Mouse (Mus musculus) midbrain, embryonic 11.5 days (tissue): Measurements from ENCODE around the gene Pik3cg. TPM values are rescaled to one million over a fixed set of nuclear protein-coding genes. Genes with fewer than 3 reads are reported as not detected.
A peak's percentile ranks its signal among the peaks of the same experiment; 100 is the strongest.

Experiments used
- ATAC-seq: fragments of 200-750 bp; cut with Nextera tagmentation; 2 replicates; pipeline ENCODE4 v1.8.0; 2017; ENCODE audit warnings: moderate TSS enrichment, moderate library complexity; ENCODE audit not compliant: low FRiP score
- DNase-seq: peaks from one replicate; pipeline ENCODE4 v3.0.0; 2015; ENCODE audit warnings: low spot score; ENCODE audit errors: missing footprints
- H3K27ac ChIP-seq: fragments of 300-500 bp; sonication (generic); 2 replicates; pipeline ENCODE4 v1.5.1; 2014; ENCODE audit warnings: low read depth, low read length
- H3K27me3 ChIP-seq: fragments of 300-500 bp; sonication (generic); 2 replicates; pipeline ENCODE4 v1.6.1; 2014; ENCODE audit warnings: mild to moderate bottlenecking, low read length, moderate library complexity, mixed read lengths; ENCODE audit not compliant: control insufficient read depth, insufficient read depth
- H3K36me3 ChIP-seq: fragments of 300-500 bp; sonication (generic); 2 replicates; pipeline ENCODE4 v1.6.1; 2014; ENCODE audit warnings: mild to moderate bottlenecking, low read length, moderate library complexity, mixed read lengths; ENCODE audit not compliant: control insufficient read depth, insufficient read depth
- H3K4me1 ChIP-seq: fragments of 300-500 bp; sonication (generic); 2 replicates; pipeline ENCODE4 v1.6.1; 2014; ENCODE audit warnings: low read length; ENCODE audit not compliant: control insufficient read depth, insufficient read depth
- H3K4me2 ChIP-seq: fragments of 300-500 bp; sonication (generic); 2 replicates; pipeline ENCODE4 v1.6.1; 2014; ENCODE audit warnings: mild to moderate bottlenecking, moderate library complexity
- H3K4me3 ChIP-seq: fragments of 300-500 bp; sonication (generic); 2 replicates; pipeline ENCODE4 v1.5.1; 2014; ENCODE audit warnings: low read depth, low read length
- H3K9ac ChIP-seq: fragments of 300-500 bp; sonication (generic); 2 replicates; pipeline ENCODE4 v1.6.1; 2014; ENCODE audit warnings: low read length
- H3K9me3 ChIP-seq: fragments of 300-500 bp; sonication (generic); 2 replicates; pipeline ENCODE4 v1.6.1; 2016; ENCODE audit warnings: low read length; ENCODE audit not compliant: control insufficient read depth
- WGBS: fragments of 180-500 bp; shearing (Covaris S2); extraction: QIAGEN DNeasy Blood & Tissue Kit; methylation state at CpG from one replicate; pipeline ENCODE4 v1.1.7; 2014; 5-methylcytosine and 5-hydroxymethylcytosine counted together
- polyA plus RNA-seq: library from polyadenylated mRNA; unstranded; fragments of >200 nt; fragmentation: Nextera tagmentation; extraction: Ambion mirVana; gene quantifications from 2 replicates; pipeline ENCODE4 v1.2.1, GENCODE M21; 2014

Pik3cg gene
- polyA plus RNA-seq, 1 experiment from 2014 or later, result 1.3 TPM

- H3K9ac ChIP-seq, result no peak overlapping the region
- no peaks in the 10 kb centered on the region for H3K4me1 ChIP-seq
- no peak overlapping the region for H3K4me3 ChIP-seq
- H3K27me3 ChIP-seq, result no peaks in the 10 kb centered on the region
- WGBS, result 75% methylated on average over 4 of the region's 4 CpGs
- no peak overlapping the region for H3K4me2 ChIP-seq
- no peaks in the 10 kb centered on the region for H3K9me3 ChIP-seq
- no peak overlapping the region for H3K27ac ChIP-seq
- no peaks in the 10 kb centered on the region for H3K36me3 ChIP-seq
- no peak for ATAC-seq
- peak; percentile 31 for DNase-seq
Observed at GRCm38 (mm10) chr12:32143151-32143550, 65.3 kb downstream of the Pik3cg start.

- Histone ChIP-seq H3K4me3 (no peak overlapping the region), H3K4me2 (no peak overlapping the region), H3K36me3 (no peaks in the 10 kb centered on the region), H3K27me3 (no peaks in the 10 kb centered on the region), H3K9me3 (no peaks in the 10 kb centered on the region), H3K4me1 (no peaks in the 10 kb centered on the region), H3K9ac (no peak overlapping the region), H3K27ac (no peak overlapping the region)
- ATAC-seq, result no peak
- no peak for DNase-seq
Observed at GRCm38 (mm10) chr12:32141766-32142165, 66.7 kb downstream of the Pik3cg start.

GRCm38 (mm10) chr12:32138831-32139230, 69.6 kb downstream of the Pik3cg start:
- ATAC-seq, result no peak
- DNase-seq, result no peak
- no peak overlapping the region for H3K27ac ChIP-seq
- H3K4me2 ChIP-seq, result no peak overlapping the region
- H3K36me3 ChIP-seq, result no peaks in the 10 kb centered on the region
- H3K4me1 ChIP-seq, result no peaks in the 10 kb centered on the region
- no peak overlapping the region for H3K9ac ChIP-seq
- WGBS, result 84% methylated on average over 5 of the region's 5 CpGs
- H3K4me3 ChIP-seq, result no peak overlapping the region
- no peaks in the 10 kb centered on the region for H3K27me3 ChIP-seq
- no peaks in the 10 kb centered on the region for H3K9me3 ChIP-seq

- 70% methylated on average over 9 of the region's 9 CpGs for WGBS
- no peak overlapping the region for H3K9ac ChIP-seq
- ATAC-seq (no peak), DNase-seq (no peak)
- H3K27ac ChIP-seq, result no peak overlapping the region
- no peaks in the 10 kb centered on the region for H3K36me3 ChIP-seq
- H3K4me2 ChIP-seq, result no peak overlapping the region
- no peak overlapping the region for H3K4me3 ChIP-seq
- no peaks in the 10 kb centered on the region for H3K9me3 ChIP-seq
- H3K4me1 ChIP-seq, result no peaks in the 10 kb centered on the region; the same call in none of the 2 replicates
- no peaks in the 10 kb centered on the region for H3K27me3 ChIP-seq
Observed at GRCm38 (mm10) chr12:32138362-32138761, 70.1 kb downstream of the Pik3cg start.

GRCm38 (mm10) chr12:32137542-32137941, 70.9 kb downstream of the Pik3cg start:
- 71% methylated on average over 2 of the region's 2 CpGs for WGBS
- Histone ChIP-seq H3K36me3 (no peaks in the 10 kb centered on the region), H3K27me3 (no peaks in the 10 kb centered on the region), H3K9me3 (no peaks in the 10 kb centered on the region), H3K4me1 (peaks cover 8% of the 10 kb centered on the region), H3K4me3 (no peak overlapping the region), H3K4me2 (no peak overlapping the region), H3K9ac (no peak overlapping the region), H3K27ac (no peak overlapping the region)
- DNase-seq (no peak), ATAC-seq (no peak)

- Histone ChIP-seq H3K9me3 (no peaks in the 10 kb centered on the region), H3K27ac (no peak overlapping the region), H3K4me3 (no peak overlapping the region), H3K9ac (no peak overlapping the region), H3K4me2 (no peak overlapping the region), H3K27me3 (no peaks in the 10 kb centered on the region), H3K36me3 (no peaks in the 10 kb centered on the region), H3K4me1 (peaks cover 15% of the 10 kb centered on the region)
- 31% methylated on average over 14 of the region's 14 CpGs for WGBS
- DNase-seq (peak; percentile 90), ATAC-seq (no peak)
Observed at GRCm38 (mm10) chr12:32127599-32128507, 80.6 kb downstream of the Pik3cg start.

- no peak overlapping the region for H3K4me2 ChIP-seq
- H3K4me1 ChIP-seq, result peaks cover 8% of the 10 kb centered on the region
- 77% methylated on average over 2 of the region's 2 CpGs for WGBS
- no peak for DNase-seq
- H3K4me3 ChIP-seq, result no peak overlapping the region
- no peaks in the 10 kb centered on the region for H3K36me3 ChIP-seq
- no peak for ATAC-seq
- no peaks in the 10 kb centered on the region for H3K27me3 ChIP-seq
- no peak overlapping the region for H3K27ac ChIP-seq
- no peak overlapping the region for H3K9ac ChIP-seq
- no peaks in the 10 kb centered on the region for H3K9me3 ChIP-seq
Observed at GRCm38 (mm10) chr12:32127158-32127557, 81.3 kb downstream of the Pik3cg start.

GRCm38 (mm10) chr12:32124456-32124855, 84.0 kb downstream of the Pik3cg start:
- no peak overlapping the region for H3K4me3 ChIP-seq
- no peak for DNase-seq
- peaks cover 5% of the 10 kb centered on the region; the same call in 1 of the 2 replicates for H3K4me1 ChIP-seq
- no peak overlapping the region for H3K4me2 ChIP-seq
- H3K27ac ChIP-seq, result no peak overlapping the region
- ATAC-seq, result no peak
- no peaks in the 10 kb centered on the region for H3K27me3 ChIP-seq
- H3K9ac ChIP-seq, result no peak overlapping the region
- 89% methylated on average over 2 of the region's 2 CpGs for WGBS
- H3K36me3 ChIP-seq, result no peaks in the 10 kb centered on the region
- no peaks in the 10 kb centered on the region for H3K9me3 ChIP-seq

- Histone ChIP-seq H3K9me3 (no peaks in the 10 kb centered on the region), H3K4me3 (no peak overlapping the region), H3K27ac (no peak overlapping the region), H3K36me3 (no peaks in the 10 kb centered on the region), H3K9ac (no peak overlapping the region), H3K4me2 (no peak overlapping the region), H3K27me3 (no peaks in the 10 kb centered on the region), H3K4me1 (peaks cover 5% of the 10 kb centered on the region; the same call in 1 of the 2 replicates)
- no peak for DNase-seq
- WGBS, result 87% methylated on average over 8 of the region's 8 CpGs
- no peak for ATAC-seq
Observed at GRCm38 (mm10) chr12:32124030-32124429, 84.4 kb downstream of the Pik3cg start.
